Mouse (Mus musculus) frontal cortex, adult (tissue): ENCODE data around the gene Gm10408.
"Not testable (repeated sequence)": the region's sequence is repeated elsewhere in the genome, so short reads cannot be mapped to it uniquely, and the experiment has no call there.

ENCODE experiments used
- ATAC-seq: cut with Nextera tagmentation; 2 replicates; pipeline ENCODE4 v1.9.2; 2017; ENCODE audit warnings: mild to moderate bottlenecking, moderate library complexity, mixed read lengths; ENCODE audit not compliant: low TSS enrichment

Gm10408 gene

GRCm38 (mm10) chr14:3449079-3449478 lies at the start of gene Gm10408:
Gene Gm10408 (plus strand): TSS chr14:3449379.
- not testable (repeated sequence) for ATAC-seq

DNA sequence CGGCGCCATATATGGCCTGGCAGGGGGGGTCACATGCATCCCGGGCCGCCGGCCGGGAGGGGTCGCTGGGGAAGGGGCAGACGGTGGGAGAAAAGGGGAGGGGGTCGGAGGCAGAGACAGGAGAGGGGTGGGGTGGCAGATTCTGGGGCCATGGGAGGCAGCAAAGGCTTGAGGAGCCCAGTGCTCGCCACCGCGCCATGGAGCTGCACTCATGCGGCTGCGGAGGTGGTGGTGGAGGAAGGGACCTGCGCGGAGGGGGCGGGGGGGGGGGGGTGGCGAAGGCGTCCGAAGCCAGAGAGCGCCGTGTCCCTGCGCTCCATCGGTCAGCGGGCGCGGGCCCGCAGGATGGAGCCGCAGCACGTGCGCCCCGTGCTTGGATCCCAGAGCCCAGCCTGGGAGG lies 36.9 kb upstream of the Gm10408 start, which contains the start of gene Gm10409:
Gene Gm10409, plus strand, starts transcription at position 301 of the 400 bp plus-strand sequence.
- ATAC-seq: not testable (repeated sequence)

DNA sequence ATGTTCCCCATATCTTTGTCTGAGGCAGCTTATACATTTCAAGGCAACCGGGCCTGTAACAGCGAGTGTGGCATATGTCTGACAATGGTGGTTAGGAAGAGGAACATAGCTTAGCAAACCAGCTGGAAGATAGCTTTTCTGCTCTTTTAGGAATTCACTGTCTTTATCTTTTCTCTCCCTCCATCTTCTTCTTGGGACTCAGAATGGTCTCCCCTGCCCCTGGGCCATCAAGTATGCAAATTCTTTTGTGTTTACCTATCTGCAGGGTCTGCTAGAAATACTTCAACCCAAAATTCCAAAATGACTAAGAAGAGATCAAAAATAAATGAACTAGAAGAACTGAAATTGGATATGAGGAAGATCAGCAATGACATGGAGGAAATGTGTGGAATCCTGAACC lies 21.4 kb upstream of the Gm10408 start, which contains the start of gene Gm3005:
Gene Gm3005, plus strand, starts transcription at position 301 of the 400 bp plus-strand sequence.
- not testable (repeated sequence) for ATAC-seq
